Mouse (Mus musculus) liver, adult 2 months (tissue): ENCODE results near the gene Prkca.

Experiments used
- CTCF ChIP-seq: fragments of 200-500 bp; IDR thresholded peaks from 2 replicates; pipeline ENCODE4 v1.5.1; 2011; ENCODE audit warnings: low read depth, low read length, control low read depth
- POLR2A ChIP-seq: fragments of 200-500 bp; IDR thresholded peaks from 2 replicates; pipeline ENCODE4 v1.6.1; 2011; ENCODE audit warnings: low read length, control low read depth; ENCODE audit not compliant: insufficient read depth; ENCODE audit errors: extremely low read depth

DNA sequence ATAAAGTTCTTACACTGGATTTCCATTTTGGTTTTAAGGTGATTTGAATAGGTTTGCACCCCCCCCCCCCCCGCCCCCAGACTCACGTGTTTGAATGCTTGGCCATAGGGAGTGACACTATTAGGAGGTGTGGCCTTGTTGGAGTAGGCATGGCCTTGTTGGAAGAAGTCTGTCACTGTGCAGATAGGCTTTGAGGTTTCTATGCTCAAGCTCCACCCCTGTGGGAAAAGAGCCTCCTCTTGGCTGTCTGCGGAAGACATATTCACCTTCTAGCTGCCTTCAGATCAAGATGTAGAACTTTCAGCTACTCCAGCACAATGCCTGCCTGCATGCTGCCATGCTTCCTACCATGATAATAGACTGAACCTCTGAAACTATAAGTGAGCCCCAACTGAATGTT, 49.9 kb downstream of the Prkca start:
- TF ChIP-seq CTCF (no peak), POLR2A (no peak)
